Mouse (Mus musculus) effector memory CD4-positive, alpha-beta T cell, adult 5 months (primary cell): ENCODE data around the gene Vmn2r36. TPM values are rescaled to one million over a fixed set of nuclear protein-coding genes. Genes with fewer than 3 reads are reported as not detected.

ENCODE experiments used
- polyA plus RNA-seq: library from polyadenylated mRNA; unstranded; fragments of 100-300 nt; shearing (Covaris generic); gene quantifications from one replicate; pipeline ENCODE4 v1.2.1, GENCODE M21; 2017

Gene Vmn2r36
- polyA plus RNA-seq: not detected

GRCm38 (mm10) chr7:7902395-7902794 is at the start of gene Vmn2r36:
Gene Vmn2r36, minus strand, starts transcription at chr7:7902495.

Other genes with a start within 250 kb of the Vmn2r36 start
- gene Vmn2r34, start 213.0 kb downstream of the Vmn2r36 start, polyA plus RNA-seq: not detected
- gene Vmn2r35, start 82.6 kb downstream of the Vmn2r36 start, polyA plus RNA-seq: not detected